Mouse (Mus musculus) megakaryocyte progenitor cell, adult 5-6 weeks (primary cell): ENCODE measurements around the gene Sorbs1. TPM values are rescaled to one million over a fixed set of nuclear protein-coding genes. Genes with fewer than 3 reads are reported as not detected.

ENCODE experiments used
- ATAC-seq: replicated peaks from 2 replicates; pipeline ENCODE4 v1.8.0; 2016; ENCODE audit warnings: mild to moderate bottlenecking, moderate TSS enrichment, inconsistent platforms; ENCODE audit not compliant: poor library complexity
- total RNA-seq, 2 experiments: library from RNA; stranded (forward) in 1 of 2; stranded (reverse) in 1 of 2; fragments of 157-497, 149-512 nt in 1 of 2; fragments of 200-1000 nt in 1 of 2; gene quantifications; 2 replicates each; pipeline versions ENCODE4 v1.2.3 to v1.2.4; 2015 to 2017

Sorbs1 gene
- total RNA-seq, 2 experiments from 2014 or later: 0.42 to 3.3 TPM

- no peak for ATAC-seq
Measured at GRCm38 (mm10) chr19:40275401-40276188, 238.0 kb downstream of the Sorbs1 start.

- no peak for ATAC-seq
Measured at GRCm38 (mm10) chr19:40272674-40273073, 240.9 kb downstream of the Sorbs1 start.

- peak; percentile 67 for ATAC-seq
Measured at GRCm38 (mm10) chr19:40271308-40271892, 242.2 kb downstream of the Sorbs1 start, which contains the start of gene Pdlim1. Gene Pdlim1 (minus strand): TSS chr19:40271842.

- peak; percentile 30 for ATAC-seq
Measured at GRCm38 (mm10) chr19:40270351-40271307, 242.9 kb downstream of the Sorbs1 start.

- no peak for ATAC-seq
Measured at GRCm38 (mm10) chr19:40269526-40269925, 244.1 kb downstream of the Sorbs1 start.

GRCm38 (mm10) chr19:40268493-40268892 is 245.1 kb downstream of the Sorbs1 start:
- no peak for ATAC-seq

GRCm38 (mm10) chr19:40267380-40267779 is 246.2 kb downstream of the Sorbs1 start:
- ATAC-seq: peak; percentile 70

- no peak for ATAC-seq
Measured at GRCm38 (mm10) chr19:40259485-40259884, 254.1 kb downstream of the Sorbs1 start.

- peak; percentile 93 for ATAC-seq
Measured at GRCm38 (mm10) chr19:40257396-40257795, 256.2 kb downstream of the Sorbs1 start.

GRCm38 (mm10) chr19:40256376-40257050 is 257.1 kb downstream of the Sorbs1 start:
- peak; percentile 17; the same call in 1 of the 2 replicates for ATAC-seq

GRCm38 (mm10) chr19:40255561-40255960 is 258.0 kb downstream of the Sorbs1 start:
- no peak for ATAC-seq

- no peak for ATAC-seq
Measured at GRCm38 (mm10) chr19:40254741-40255140, 258.8 kb downstream of the Sorbs1 start.

GRCm38 (mm10) chr19:40253768-40254167 is 259.8 kb downstream of the Sorbs1 start:
- no peak for ATAC-seq

- ATAC-seq: no peak
Measured at GRCm38 (mm10) chr19:40251115-40251514, 262.5 kb downstream of the Sorbs1 start.

GRCm38 (mm10) chr19:40249352-40249751 is 264.2 kb downstream of the Sorbs1 start:
- no peak for ATAC-seq

- ATAC-seq: no peak
Measured at GRCm38 (mm10) chr19:40248476-40248875, 265.1 kb downstream of the Sorbs1 start.

GRCm38 (mm10) chr19:40247268-40247666 is 266.3 kb downstream of the Sorbs1 start:
- peak; percentile 37; the same call in 1 of the 2 replicates for ATAC-seq

- no peak for ATAC-seq
Measured at GRCm38 (mm10) chr19:40246646-40247267, 266.8 kb downstream of the Sorbs1 start.
